Mouse (Mus musculus) liver, adult (tissue): Measurements from ENCODE around the gene Cdc42se2.

ENCODE experiments used
- GATA4 ChIP-seq: IDR thresholded peaks from 2 replicates; pipeline ENCODE4 v1.6.1; 2014; ENCODE audit warnings: mild to moderate bottlenecking, low read length; ENCODE audit not compliant: insufficient replicate concordance

Gene Cdc42se2

GRCm38 (mm10) chr11:54806891-54807290, 19.4 kb upstream of the Cdc42se2 start:
- TF ChIP-seq GATA4: no peak

- no peak for TF ChIP-seq GATA4
These were observed 17.7 kb upstream of the Cdc42se2 start for GRCm38 (mm10) chr11:54805196-54805595.

- no peak for TF ChIP-seq GATA4
These were observed 15.1 kb upstream of the Cdc42se2 start for GRCm38 (mm10) chr11:54802621-54803020.

- TF ChIP-seq GATA4: peak; percentile 70; the same call in 1 of the 2 replicates
These were observed 14.5 kb upstream of the Cdc42se2 start for GRCm38 (mm10) chr11:54801791-54802558.

- no peak for TF ChIP-seq GATA4
These were observed 9.1 kb upstream of the Cdc42se2 start for GRCm38 (mm10) chr11:54796551-54796950.

- TF ChIP-seq GATA4: no peak
These were observed 7.2 kb upstream of the Cdc42se2 start for GRCm38 (mm10) chr11:54794678-54795077.

- no peak for TF ChIP-seq GATA4
These were observed 5.7 kb upstream of the Cdc42se2 start for GRCm38 (mm10) chr11:54793173-54793572.

- TF ChIP-seq GATA4: no peak
These were observed 4.0 kb upstream of the Cdc42se2 start for GRCm38 (mm10) chr11:54791458-54791857.

GRCm38 (mm10) chr11:54786858-54787487, 502 bp downstream of the Cdc42se2 start:
- no peak for TF ChIP-seq GATA4

- no peak for TF ChIP-seq GATA4
These were observed 1.9 kb downstream of the Cdc42se2 start for GRCm38 (mm10) chr11:54785566-54785965.

- no peak for TF ChIP-seq GATA4
These were observed 3.0 kb downstream of the Cdc42se2 start for GRCm38 (mm10) chr11:54784436-54784835.

GRCm38 (mm10) chr11:54782253-54782652, 5.2 kb downstream of the Cdc42se2 start:
- no peak for TF ChIP-seq GATA4

- TF ChIP-seq GATA4: no peak
These were observed 7.5 kb downstream of the Cdc42se2 start for GRCm38 (mm10) chr11:54779946-54780345.

- no peak for TF ChIP-seq GATA4
These were observed 9.2 kb downstream of the Cdc42se2 start for GRCm38 (mm10) chr11:54778131-54778844.

- no peak for TF ChIP-seq GATA4
These were observed 9.9 kb downstream of the Cdc42se2 start for GRCm38 (mm10) chr11:54777387-54778130.
